Mouse (Mus musculus) hindbrain, embryonic 13.5 days (tissue): Measurements from ENCODE around the gene Ltv1. TPM values are rescaled to one million over a fixed set of nuclear protein-coding genes. Genes with fewer than 3 reads are reported as not detected.
"Not testable (repeated sequence)": the region's sequence is repeated elsewhere in the genome, so short reads cannot be mapped to it uniquely, and the experiment has no call there.

Source experiments
- ATAC-seq: fragments of 200-750 bp; cut with Nextera tagmentation; 2 replicates; pipeline ENCODE4 v1.8.0; 2017; ENCODE audit warnings: moderate TSS enrichment; ENCODE audit not compliant: low FRiP score
- H3K27ac ChIP-seq: fragments of 300-500 bp; sonication (generic); 2 replicates; pipeline ENCODE4 v1.5.1; 2015; ENCODE audit warnings: inconsistent platforms, mild to moderate bottlenecking, moderate library complexity
- H3K27me3 ChIP-seq: fragments of 300-500 bp; sonication (generic); 2 replicates; pipeline ENCODE4 v1.6.1; 2015; ENCODE audit warnings: mild to moderate bottlenecking, inconsistent platforms
- H3K36me3 ChIP-seq: fragments of 300-500 bp; sonication (generic); 2 replicates; pipeline ENCODE4 v1.6.1; 2015; ENCODE audit warnings: mild to moderate bottlenecking, inconsistent platforms
- H3K4me1 ChIP-seq: fragments of 300-500 bp; sonication (generic); replicated peaks from 2 replicates; pipeline ENCODE4 v1.6.1; 2015; ENCODE audit warnings: inconsistent platforms
- H3K4me2 ChIP-seq: fragments of 300-500 bp; sonication (generic); 2 replicates; pipeline ENCODE4 v1.6.1; 2015; ENCODE audit warnings: inconsistent platforms, mild to moderate bottlenecking, moderate library complexity
- H3K4me3 ChIP-seq: fragments of 300-500 bp; sonication (generic); 2 replicates; pipeline ENCODE4 v1.5.1; 2015; ENCODE audit warnings: mild to moderate bottlenecking, inconsistent platforms
- H3K9ac ChIP-seq: fragments of 300-500 bp; sonication (generic); 2 replicates; pipeline ENCODE4 v1.6.1; 2015; ENCODE audit warnings: mild to moderate bottlenecking, inconsistent platforms
- H3K9me3 ChIP-seq: fragments of 300-500 bp; sonication (generic); 2 replicates; pipeline ENCODE4 v1.6.1; 2016; ENCODE audit warnings: inconsistent platforms
- WGBS: fragments of 180-500 bp; shearing (Covaris S2); methylation state at CpG from one replicate; pipeline ENCODE4 v1.1.7; 2015; 5-methylcytosine and 5-hydroxymethylcytosine counted together
- polyA plus RNA-seq: library from polyadenylated mRNA; unstranded; fragments of >200 nt; fragmentation: Nextera tagmentation; extraction: Ambion mirVana; gene quantifications from 2 replicates; pipeline ENCODE4 v1.2.1, GENCODE M21; 2015

Ltv1 gene
- polyA plus RNA-seq, 1 experiment from 2014 or later: 36.5 TPM

- H3K36me3 ChIP-seq: no peaks in the 10 kb centered on the region
- WGBS: 81% methylated on average over 12 of the region's 12 CpGs
- no peaks in the 10 kb centered on the region for H3K4me1 ChIP-seq
- no peak overlapping the region for H3K4me2 ChIP-seq
- H3K27ac ChIP-seq: no peak overlapping the region
- no peaks in the 10 kb centered on the region for H3K27me3 ChIP-seq
- ATAC-seq: no peak
- no peak overlapping the region for H3K9ac ChIP-seq
- H3K9me3 ChIP-seq: no peaks in the 10 kb centered on the region
- H3K4me3 ChIP-seq: no peak overlapping the region
Measured at GRCm38 (mm10) chr10:13213956-13214355, 21.0 kb upstream of the Ltv1 start.

GRCm38 (mm10) chr10:13212829-13213228 is 19.9 kb upstream of the Ltv1 start:
- no peak for ATAC-seq
- 87% methylated on average over 6 of the region's 6 CpGs for WGBS
- no peak overlapping the region for H3K9ac ChIP-seq
- H3K27ac ChIP-seq: no peak overlapping the region
- no peaks in the 10 kb centered on the region for H3K4me1 ChIP-seq
- no peak overlapping the region for H3K4me2 ChIP-seq
- no peaks in the 10 kb centered on the region for H3K27me3 ChIP-seq
- H3K9me3 ChIP-seq: no peaks in the 10 kb centered on the region
- no peaks in the 10 kb centered on the region for H3K36me3 ChIP-seq
- H3K4me3 ChIP-seq: no peak overlapping the region

- Histone ChIP-seq H3K36me3 (no peaks in the 10 kb centered on the region), H3K4me3 (no peak overlapping the region), H3K9me3 (no peaks in the 10 kb centered on the region), H3K4me2 (no peak overlapping the region), H3K4me1 (no peaks in the 10 kb centered on the region), H3K27ac (no peak overlapping the region), H3K9ac (no peak overlapping the region), H3K27me3 (no peaks in the 10 kb centered on the region)
- 79% methylated on average over 9 of the region's 9 CpGs for WGBS
- no peak for ATAC-seq
Measured at GRCm38 (mm10) chr10:13212326-13212725, 19.4 kb upstream of the Ltv1 start.

- 68% methylated on average over 8 of the region's 8 CpGs for WGBS
- Histone ChIP-seq H3K27me3 (no peaks in the 10 kb centered on the region), H3K36me3 (no peaks in the 10 kb centered on the region), H3K27ac (no peak overlapping the region), H3K4me3 (no peak overlapping the region), H3K4me1 (no peaks in the 10 kb centered on the region), H3K9ac (no peak overlapping the region), H3K9me3 (no peaks in the 10 kb centered on the region), H3K4me2 (no peak overlapping the region)
- ATAC-seq: no peak
Measured at GRCm38 (mm10) chr10:13209930-13210637, 17.1 kb upstream of the Ltv1 start.

- no peak overlapping the region for H3K4me3 ChIP-seq
- no peak overlapping the region for H3K27ac ChIP-seq
- 52% methylated on average over 3 of the region's 3 CpGs for WGBS
Measured at GRCm38 (mm10) chr10:13209506-13209905, 16.5 kb upstream of the Ltv1 start.

GRCm38 (mm10) chr10:13209061-13209460 is 16.1 kb upstream of the Ltv1 start:
- Histone ChIP-seq H3K27me3 (no peaks in the 10 kb centered on the region), H3K27ac (no peak overlapping the region), H3K4me3 (no peak overlapping the region), H3K36me3 (no peaks in the 10 kb centered on the region), H3K9ac (no peak overlapping the region), H3K9me3 (no peaks in the 10 kb centered on the region), H3K4me1 (no peaks in the 10 kb centered on the region), H3K4me2 (no peak overlapping the region)
- no peak for ATAC-seq
- 95% methylated on average over 4 of the region's 4 CpGs for WGBS

More at GRCm38 (mm10) chr10:13209506-13209905, 16.5 kb upstream of the Ltv1 start:
- H3K4me2 ChIP-seq: no peak overlapping the region
- no peak overlapping the region for H3K9ac ChIP-seq
- H3K4me1 ChIP-seq: no peaks in the 10 kb centered on the region
- no peaks in the 10 kb centered on the region for H3K36me3 ChIP-seq
- H3K9me3 ChIP-seq: no peaks in the 10 kb centered on the region
- no peak for ATAC-seq
- H3K27me3 ChIP-seq: no peaks in the 10 kb centered on the region

GRCm38 (mm10) chr10:13201741-13202293 is 8.8 kb upstream of the Ltv1 start:
- WGBS: 97% methylated on average over 6 of the region's 6 CpGs

GRCm38 (mm10) chr10:13200862-13201261 is 7.9 kb upstream of the Ltv1 start:
- Histone ChIP-seq H3K9me3 (no peaks in the 10 kb centered on the region), H3K9ac (no peak overlapping the region), H3K4me1 (no peaks in the 10 kb centered on the region), H3K36me3 (no peaks in the 10 kb centered on the region), H3K4me3 (no peak overlapping the region), H3K4me2 (no peak overlapping the region), H3K27ac (no peak overlapping the region), H3K27me3 (no peaks in the 10 kb centered on the region)
- WGBS: 92% methylated on average over 3 of the region's 3 CpGs
- no peak for ATAC-seq

More at GRCm38 (mm10) chr10:13201741-13202293, 8.8 kb upstream of the Ltv1 start:
- Histone ChIP-seq H3K4me2 (no peak overlapping the region), H3K4me1 (no peaks in the 10 kb centered on the region), H3K27me3 (no peaks in the 10 kb centered on the region), H3K9ac (no peak overlapping the region), H3K27ac (no peak overlapping the region), H3K4me3 (no peak overlapping the region), H3K36me3 (no peaks in the 10 kb centered on the region), H3K9me3 (no peaks in the 10 kb centered on the region)
- ATAC-seq: no peak

GRCm38 (mm10) chr10:13199234-13199633 is 6.3 kb upstream of the Ltv1 start:
- Histone ChIP-seq H3K27ac (no peak overlapping the region), H3K27me3 (no peaks in the 10 kb centered on the region), H3K9me3 (no peaks in the 10 kb centered on the region), H3K4me2 (no peak overlapping the region), H3K9ac (no peak overlapping the region), H3K4me3 (no peak overlapping the region), H3K36me3 (no peaks in the 10 kb centered on the region), H3K4me1 (no peaks in the 10 kb centered on the region)
- WGBS: 89% methylated on average over 1 of the region's 1 CpGs
- ATAC-seq: no peak

- no peak overlapping the region for H3K9ac ChIP-seq
- no peak overlapping the region for H3K27ac ChIP-seq
- no peaks in the 10 kb centered on the region for H3K27me3 ChIP-seq
- H3K9me3 ChIP-seq: no peaks in the 10 kb centered on the region
- H3K4me1 ChIP-seq: peaks cover 5% of the 10 kb centered on the region
- no peak overlapping the region for H3K4me2 ChIP-seq
- H3K4me3 ChIP-seq: no peak overlapping the region
- no peak for ATAC-seq
- no peaks in the 10 kb centered on the region for H3K36me3 ChIP-seq
- WGBS: 82% methylated on average over 8 of the region's 8 CpGs
Measured at GRCm38 (mm10) chr10:13196872-13197507, 4.0 kb upstream of the Ltv1 start.

- 84% methylated on average over 7 of the region's 7 CpGs for WGBS
- H3K36me3 ChIP-seq: peaks cover 20% of the 10 kb centered on the region
- H3K4me3 ChIP-seq: peak overlapping the region; percentile 92
- peak overlapping the region; percentile 87; the same call in 1 of the 2 replicates for H3K9ac ChIP-seq
- H3K4me1 ChIP-seq, H3K27me3 ChIP-seq, H3K27ac ChIP-seq, H3K9me3 ChIP-seq: not testable (repeated sequence)
- peak; percentile 49 for ATAC-seq
- peak overlapping the region; percentile 62 for H3K4me2 ChIP-seq
Measured at GRCm38 (mm10) chr10:13193496-13193895, 528 bp upstream of the Ltv1 start.

- H3K36me3 ChIP-seq: peaks cover 54% of the 10 kb centered on the region
- H3K4me3 ChIP-seq: no peak overlapping the region
- peaks cover 8% of the 10 kb centered on the region for H3K4me1 ChIP-seq
- WGBS: 88% methylated on average over 5 of the region's 5 CpGs
- H3K9me3 ChIP-seq: no peaks in the 10 kb centered on the region
- no peak for ATAC-seq
- no peak overlapping the region for H3K4me2 ChIP-seq
- H3K27ac ChIP-seq: no peak overlapping the region
- H3K9ac ChIP-seq: no peak overlapping the region
- H3K27me3 ChIP-seq: no peaks in the 10 kb centered on the region
Measured at GRCm38 (mm10) chr10:13189881-13190280, 3.1 kb downstream of the Ltv1 start.

GRCm38 (mm10) chr10:13186754-13187153 is 6.2 kb downstream of the Ltv1 start:
- no peak for ATAC-seq
- Histone ChIP-seq H3K9ac (no peak overlapping the region), H3K4me2 (no peak overlapping the region), H3K4me1 (peaks cover under 1% of the 10 kb centered on the region; the same call in 1 of the 2 replicates), H3K27ac (no peak overlapping the region), H3K27me3 (no peaks in the 10 kb centered on the region), H3K9me3 (no peaks in the 10 kb centered on the region), H3K4me3 (no peak overlapping the region), H3K36me3 (peaks cover 80% of the 10 kb centered on the region)
- WGBS: 92% methylated on average over 3 of the region's 3 CpGs
